Mouse (Mus musculus) kidney, adult 11 months (tissue): ENCODE data around the gene Nedd4.
"Not testable (repeated sequence)": the region's sequence is repeated elsewhere in the genome, so short reads cannot be mapped to it uniquely, and the experiment has no call there.

Source experiments
- DNase-seq: peaks from one replicate; pipeline ENCODE4 v3.0.0; 2022

Gene Nedd4

GRCm38 (mm10) chr9:72661895-72662661 lies at the start of gene Nedd4:
TSS of gene Nedd4 (plus strand) at chr9:72662346.
- peak; percentile 94 for DNase-seq

DNA sequence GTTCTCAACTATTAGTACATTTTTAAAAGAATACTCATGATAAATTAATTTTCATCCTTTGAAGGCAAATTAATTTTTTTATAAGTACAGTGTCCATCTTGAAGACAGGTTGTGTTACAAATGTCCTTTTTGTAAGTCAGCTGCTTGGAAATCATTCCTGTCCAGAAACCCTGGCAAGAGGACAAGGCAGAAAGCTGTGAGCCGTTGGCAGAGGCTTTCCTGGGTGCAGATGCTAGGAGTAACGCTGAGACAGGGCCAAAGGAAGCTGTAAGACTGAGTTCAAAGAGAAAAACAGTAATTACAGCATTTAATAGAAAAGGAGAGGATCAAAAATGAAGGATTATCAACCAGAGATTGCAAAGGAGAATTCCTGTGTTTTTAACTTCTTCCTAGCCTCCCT lies 48.3 kb upstream of the Nedd4 start:
- no peak for DNase-seq

DNA sequence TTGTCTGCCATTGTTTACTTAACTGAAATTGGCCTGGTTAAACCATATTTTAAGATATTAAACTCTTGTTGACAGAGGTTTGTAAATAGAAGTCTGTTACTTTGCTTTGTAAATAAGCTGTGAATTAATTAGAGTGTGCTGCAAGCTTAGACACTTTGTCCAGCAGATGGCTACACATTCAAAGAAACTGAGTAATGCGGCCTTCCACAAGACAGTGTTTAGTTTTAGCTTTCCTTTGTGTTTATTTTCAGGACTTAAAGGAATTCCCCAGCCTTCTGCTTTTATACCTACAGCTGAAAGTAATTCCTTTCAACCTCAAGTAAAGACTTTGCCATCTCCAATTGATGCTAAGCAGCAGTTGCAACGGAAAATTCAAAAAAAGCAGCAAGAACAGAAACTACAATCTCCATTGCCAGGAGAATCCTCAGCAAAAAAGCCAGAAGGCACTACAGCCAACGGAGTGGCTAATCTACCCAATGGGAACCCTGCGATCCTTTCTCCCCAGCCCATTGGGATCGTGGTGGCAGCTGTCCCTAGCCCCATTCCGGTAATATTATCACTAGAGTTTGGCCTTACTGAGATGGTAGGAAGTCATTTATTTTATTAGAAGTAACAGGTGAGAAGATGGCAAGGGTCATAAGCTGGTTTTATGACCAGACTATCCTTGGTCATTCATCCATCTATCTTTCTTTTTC lies 47.2 kb upstream of the Nedd4 start:
- DNase-seq, result no peak

DNA sequence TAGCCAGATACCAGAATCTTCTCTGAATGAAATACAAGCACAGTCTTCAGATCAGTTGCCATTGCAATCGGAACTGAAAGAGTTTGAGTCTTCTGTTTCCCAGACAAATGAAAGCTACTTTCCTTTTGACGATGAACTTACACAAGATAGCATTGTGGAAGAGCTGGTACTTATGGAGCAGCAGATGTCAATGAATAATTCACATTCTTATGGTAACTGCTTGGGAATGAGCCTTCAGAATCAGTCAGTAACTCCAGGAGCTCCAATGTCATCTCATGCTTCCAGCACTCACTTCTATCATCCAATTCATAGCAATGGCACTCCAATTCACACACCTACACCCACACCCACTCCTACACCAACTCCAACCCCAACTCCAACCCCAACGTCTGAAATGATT lies 44.1 kb upstream of the Nedd4 start:
- DNase-seq, result no peak

DNA sequence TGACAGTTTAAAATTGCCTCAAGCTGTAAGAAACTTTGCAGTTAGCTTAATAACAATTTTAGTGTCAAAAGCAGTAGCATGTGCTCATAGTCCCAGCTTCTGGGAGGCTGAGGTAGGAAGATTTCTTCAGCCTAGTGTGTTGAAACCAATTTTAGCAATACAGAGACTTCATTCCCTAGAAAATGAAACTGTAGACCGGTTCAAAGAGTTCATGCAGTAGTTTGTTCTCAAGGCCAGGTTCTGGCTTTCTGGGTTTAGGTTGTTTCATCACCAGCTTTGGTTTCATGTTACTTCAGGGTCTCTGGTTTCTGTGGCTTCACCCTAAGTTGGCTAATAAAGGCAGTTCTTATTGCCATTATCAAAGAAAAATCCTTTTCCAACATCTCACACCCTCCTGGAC lies 38.5 kb upstream of the Nedd4 start:
- no peak for DNase-seq

DNA sequence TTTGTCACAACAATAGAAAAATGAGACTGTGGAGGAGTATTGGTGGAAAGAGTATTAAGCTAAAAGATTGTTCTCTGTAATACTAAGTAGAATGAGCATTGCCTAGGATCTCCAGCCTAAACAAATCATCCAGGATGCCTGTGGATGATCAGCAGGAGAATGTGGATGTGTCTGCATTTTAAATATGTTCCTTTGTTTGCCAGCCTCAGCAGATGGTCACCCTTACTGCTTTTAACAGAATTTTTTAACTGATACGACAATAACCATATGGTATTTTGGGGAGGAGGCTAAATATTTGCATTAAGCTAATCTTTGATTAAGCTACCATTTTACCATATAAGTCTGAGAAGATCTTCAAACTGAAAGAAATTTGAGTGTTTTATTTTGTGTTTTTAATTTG lies 34.5 kb upstream of the Nedd4 start:
- no peak for DNase-seq

DNA sequence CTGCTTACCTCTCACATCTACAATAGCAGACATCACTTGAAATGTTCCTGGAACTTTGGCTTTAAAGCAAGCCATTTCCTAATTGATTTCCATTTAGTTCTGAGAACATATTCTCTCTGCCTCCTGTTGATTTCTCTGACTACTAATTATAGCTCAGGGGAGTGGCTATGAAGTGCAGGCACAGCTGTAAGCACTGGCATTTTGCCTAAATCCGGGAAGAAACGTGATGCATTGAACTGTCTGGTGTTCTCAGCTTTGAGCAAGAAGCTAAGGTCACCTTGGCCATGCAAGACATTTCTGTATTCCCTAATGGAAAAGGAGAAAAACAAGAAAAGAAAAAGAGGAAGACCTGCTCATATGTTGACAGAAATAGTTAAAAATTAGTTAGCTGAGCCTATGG lies 33.6 kb upstream of the Nedd4 start:
- DNase-seq, result peak; percentile 35

GRCm38 (mm10) chr9:72632198-72632597 lies 29.9 kb upstream of the Nedd4 start:
- no peak for DNase-seq

DNA sequence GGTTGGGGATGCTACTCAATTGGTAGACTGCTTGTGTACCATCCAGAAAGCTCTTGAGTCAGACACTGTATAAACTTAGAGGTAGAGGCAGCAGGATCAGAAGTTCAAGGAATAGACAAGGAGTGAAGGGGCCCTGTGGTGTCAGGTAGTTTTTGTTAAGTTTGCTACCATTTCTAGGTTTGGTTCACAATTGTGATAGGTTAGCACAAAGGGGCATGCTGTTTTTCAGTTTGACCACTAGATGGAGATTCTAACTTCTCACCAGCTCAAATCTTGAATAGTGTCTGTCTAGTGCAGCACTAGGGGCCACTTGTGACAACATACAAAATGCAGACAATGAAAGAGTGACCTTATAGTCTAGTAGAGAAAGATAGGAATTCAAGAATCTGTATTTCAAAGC lies 27.0 kb upstream of the Nedd4 start:
- no peak for DNase-seq

DNA sequence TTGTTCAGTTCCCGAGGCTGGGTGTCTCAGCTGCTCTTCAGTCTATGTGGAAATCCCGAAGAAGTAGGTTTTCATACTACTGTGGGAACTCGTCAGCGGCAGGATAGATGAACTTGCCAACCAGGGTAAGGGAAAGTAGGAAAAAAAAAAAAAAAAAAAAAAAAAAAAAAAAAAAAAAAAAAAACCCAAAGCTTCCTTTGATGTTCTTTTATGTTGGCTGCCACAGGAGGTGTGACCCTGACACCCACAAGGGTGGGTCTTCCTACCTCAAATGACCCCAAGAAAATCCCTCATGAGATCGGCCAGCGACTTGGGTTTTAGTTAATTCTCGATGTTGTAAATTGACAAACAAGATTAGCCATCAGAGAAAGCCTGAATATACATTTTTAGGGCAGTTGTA lies 25.6 kb upstream of the Nedd4 start:
- DNase-seq, result no peak

DNA sequence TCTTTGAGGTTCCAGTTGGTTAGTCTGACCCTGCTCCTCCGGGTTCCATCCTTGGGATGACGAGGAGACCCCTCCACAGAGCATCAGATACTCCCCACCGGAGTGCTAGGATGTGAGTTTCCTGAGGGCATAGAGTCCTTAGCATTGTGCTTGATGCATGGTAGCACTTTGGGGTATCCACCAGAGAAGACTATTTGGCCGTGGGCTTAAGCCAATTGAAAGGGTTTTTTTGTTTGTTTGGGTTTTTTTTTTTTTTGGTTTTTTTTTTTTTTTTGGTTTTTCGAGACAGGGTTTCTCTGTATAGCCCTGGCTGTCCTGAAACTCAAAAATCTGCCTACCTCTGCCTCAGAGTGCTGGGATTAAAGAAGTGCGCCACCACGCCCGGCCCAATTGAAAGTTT lies 24.9 kb upstream of the Nedd4 start:
- no peak for DNase-seq

- no peak for DNase-seq
Measured at GRCm38 (mm10) chr9:72638951-72639842, 22.9 kb upstream of the Nedd4 start.

DNA sequence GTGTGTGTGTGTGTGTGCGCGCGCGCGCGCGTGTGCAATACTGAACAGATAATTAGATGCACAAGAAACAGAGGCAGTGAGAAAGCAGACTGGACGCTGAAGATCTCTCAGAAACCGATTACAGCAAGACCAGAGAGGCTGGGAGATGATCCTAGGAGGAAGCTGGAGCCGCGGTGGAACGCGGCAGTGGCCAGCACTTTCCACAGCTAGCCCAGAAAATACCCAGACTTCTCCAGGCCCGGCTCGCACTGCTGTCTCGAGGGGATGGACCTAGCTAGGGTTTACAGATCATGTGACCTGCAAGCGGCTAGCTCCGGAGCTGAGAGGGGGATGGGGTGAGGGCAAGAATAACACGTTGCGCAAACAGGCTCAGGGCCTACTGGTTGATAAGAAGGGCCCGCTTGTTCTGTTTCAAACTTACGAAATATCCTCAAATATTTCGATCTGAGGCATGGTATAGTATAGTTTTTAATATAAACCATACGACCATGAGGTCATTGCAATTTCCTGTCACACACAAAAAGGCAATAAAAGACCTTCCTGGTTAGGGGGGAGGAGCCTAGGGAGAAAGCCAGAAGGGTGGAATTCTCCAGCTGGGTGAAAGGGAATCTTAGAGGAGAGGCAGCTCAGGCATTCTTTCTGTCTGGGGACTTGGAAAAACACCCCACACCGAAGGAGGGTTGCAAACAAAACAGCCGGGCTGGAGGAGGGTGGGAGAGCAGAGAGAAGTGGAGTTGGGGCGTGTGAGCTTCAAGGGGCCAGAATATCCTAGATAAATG lies 22.1 kb upstream of the Nedd4 start:
- peak; percentile 94 for DNase-seq

GRCm38 (mm10) chr9:72640642-72641041 lies 21.5 kb upstream of the Nedd4 start:
- no peak for DNase-seq

GRCm38 (mm10) chr9:72641093-72641680 lies 21.0 kb upstream of the Nedd4 start:
- DNase-seq, result no peak

GRCm38 (mm10) chr9:72642756-72643447 lies 19.2 kb upstream of the Nedd4 start:
- not testable (repeated sequence) for DNase-seq

GRCm38 (mm10) chr9:72643651-72644417 lies 18.3 kb upstream of the Nedd4 start:
- no peak for DNase-seq

GRCm38 (mm10) chr9:72644418-72645110 lies 17.6 kb upstream of the Nedd4 start:
- DNase-seq, result no peak

DNA sequence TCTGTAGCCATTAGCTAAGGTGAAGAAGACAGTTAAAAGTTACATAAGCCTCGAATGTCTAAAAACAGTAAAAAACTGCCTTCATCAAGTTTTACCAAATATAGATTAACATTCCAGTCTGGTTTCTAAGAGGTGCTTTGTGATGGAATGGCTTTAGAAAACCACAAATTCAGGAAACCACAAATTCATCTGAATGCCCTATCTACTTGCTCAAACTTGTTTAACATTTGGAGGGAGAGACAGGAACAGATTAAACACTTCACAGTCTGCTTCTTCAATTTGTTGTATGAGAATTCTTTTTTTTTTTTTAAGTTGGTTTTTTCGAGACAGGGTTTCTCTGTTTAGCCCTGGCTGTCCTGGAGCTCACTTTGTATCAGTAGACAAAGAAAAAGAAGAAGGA lies 12.4 kb upstream of the Nedd4 start:
- no peak for DNase-seq

GRCm38 (mm10) chr9:72652961-72653360 lies 9.2 kb upstream of the Nedd4 start:
- no peak for DNase-seq
